Mouse (Mus musculus): Measurements from ENCODE around the gene Enpp5. TPM values are rescaled to one million over a fixed set of nuclear protein-coding genes. Genes with fewer than 3 reads are reported as not detected.
A peak's percentile ranks its signal among the peaks of the same experiment; 100 is the strongest.

Gene Enpp5
- polyA plus RNA-seq, 1 experiment from 2014 or later, result 14.3 TPM

DNA sequence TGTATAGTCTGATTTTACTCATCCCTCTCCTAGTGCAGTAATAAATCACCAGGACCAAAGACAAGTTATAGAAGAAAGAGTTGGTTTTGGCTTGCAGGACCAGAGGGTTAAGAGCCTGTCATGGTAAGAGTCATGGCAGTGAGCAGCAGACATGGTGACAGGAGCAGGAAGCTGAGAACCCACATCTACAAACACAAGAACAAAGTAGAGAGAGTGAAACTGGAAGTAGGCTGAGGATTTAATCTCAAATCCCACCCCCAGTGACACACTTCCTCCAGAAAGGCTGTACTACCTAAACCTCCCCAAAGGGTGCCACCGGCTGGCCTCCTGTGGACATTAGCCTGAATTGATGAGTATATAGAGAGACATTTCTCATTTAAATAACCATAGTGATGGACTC, 17.8 kb upstream of the Enpp5 start:
- Histone ChIP-seq H3K36me3 (no peaks in the 10 kb centered on the region), H3K27ac (0 out of 2 replicates have a peak overlapping the region, but pooled peaks have one; percentile 31), H3K9ac (replicated peaks) (no peak overlapping the region), H3K9me3 (no peaks in the 10 kb centered on the region), H3K4me1 (replicated peaks) (peaks cover 18% of the 10 kb centered on the region), H3K4me3 (replicated peaks) (no peak overlapping the region), H3K27me3 (no peaks in the 10 kb centered on the region), H3K4me2 (no peak overlapping the region)
- no peak for ATAC-seq (ENCODE audit: insufficient number of reproducible peaks, insufficient read depth, low FRiP score, low TSS enrichment, low read depth)
- WGBS, result 86% methylated on average over 1 of the region's 1 CpGs

GRCm38 (mm10) chr17:44061289-44061890, 17.2 kb upstream of the Enpp5 start:
- WGBS, result 49% methylated on average over 5 of the region's 5 CpGs

GRCm38 (mm10) chr17:44068876-44069275, 9.7 kb upstream of the Enpp5 start:
- 73% methylated on average over 6 of the region's 6 CpGs for WGBS
- no peaks in the 10 kb centered on the region for H3K36me3 ChIP-seq
- no peak overlapping the region for H3K4me2 ChIP-seq
- H3K27me3 ChIP-seq, result no peaks in the 10 kb centered on the region
- no peaks in the 10 kb centered on the region for H3K4me1 ChIP-seq (replicated peaks)
- H3K27ac ChIP-seq, result no peak overlapping the region
- H3K4me3 ChIP-seq (replicated peaks), result no peak overlapping the region
- H3K9me3 ChIP-seq, result no peaks in the 10 kb centered on the region; the same call in 1 of the 2 replicates
- no peak overlapping the region for H3K9ac ChIP-seq (replicated peaks)
- no peak for ATAC-seq (ENCODE audit: insufficient number of reproducible peaks, insufficient read depth, low FRiP score, low TSS enrichment, low read depth)

More at GRCm38 (mm10) chr17:44061289-44061890, 17.2 kb upstream of the Enpp5 start:
- no peak overlapping the region for H3K9ac ChIP-seq (replicated peaks)
- H3K4me2 ChIP-seq, result no peak overlapping the region
- H3K36me3 ChIP-seq, result no peaks in the 10 kb centered on the region
- peaks cover 18% of the 10 kb centered on the region for H3K4me1 ChIP-seq (replicated peaks)
- no peaks in the 10 kb centered on the region; the same call in 1 of the 2 replicates for H3K9me3 ChIP-seq
- H3K4me3 ChIP-seq (replicated peaks), result no peak overlapping the region
- no peaks in the 10 kb centered on the region for H3K27me3 ChIP-seq
- ATAC-seq (ENCODE audit: insufficient number of reproducible peaks, insufficient read depth, low FRiP score, low TSS enrichment, low read depth), result peak; percentile 71
- peak overlapping the region; percentile 41; the same call in 1 of the 2 replicates for H3K27ac ChIP-seq

DNA sequence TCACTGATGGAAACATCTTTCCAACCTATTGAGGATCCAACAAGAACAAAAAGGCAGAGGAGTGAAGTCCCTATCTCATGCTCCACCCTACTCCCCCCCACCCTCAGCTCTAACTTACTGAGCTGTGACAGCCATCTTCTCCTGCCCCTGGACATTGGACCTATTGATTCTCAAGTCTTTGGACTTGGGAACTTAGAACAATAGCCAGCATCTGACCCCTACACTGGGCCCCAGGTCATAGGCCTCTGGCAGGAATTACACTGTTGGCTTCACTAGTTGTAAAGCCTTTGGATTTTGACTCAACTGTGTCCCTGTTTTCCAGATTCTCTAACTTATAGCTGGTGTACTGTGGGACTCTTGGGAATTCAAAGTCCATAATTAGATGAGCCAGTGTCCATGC, 6.9 kb upstream of the Enpp5 start:
- Histone ChIP-seq H3K4me1 (replicated peaks) (no peaks in the 10 kb centered on the region), H3K4me3 (replicated peaks) (no peak overlapping the region), H3K27me3 (no peaks in the 10 kb centered on the region), H3K9me3 (no peaks in the 10 kb centered on the region), H3K27ac (no peak overlapping the region), H3K36me3 (no peaks in the 10 kb centered on the region), H3K9ac (replicated peaks) (no peak overlapping the region), H3K4me2 (no peak overlapping the region)
- ATAC-seq (ENCODE audit: insufficient number of reproducible peaks, insufficient read depth, low FRiP score, low TSS enrichment, low read depth), result no peak

DNA sequence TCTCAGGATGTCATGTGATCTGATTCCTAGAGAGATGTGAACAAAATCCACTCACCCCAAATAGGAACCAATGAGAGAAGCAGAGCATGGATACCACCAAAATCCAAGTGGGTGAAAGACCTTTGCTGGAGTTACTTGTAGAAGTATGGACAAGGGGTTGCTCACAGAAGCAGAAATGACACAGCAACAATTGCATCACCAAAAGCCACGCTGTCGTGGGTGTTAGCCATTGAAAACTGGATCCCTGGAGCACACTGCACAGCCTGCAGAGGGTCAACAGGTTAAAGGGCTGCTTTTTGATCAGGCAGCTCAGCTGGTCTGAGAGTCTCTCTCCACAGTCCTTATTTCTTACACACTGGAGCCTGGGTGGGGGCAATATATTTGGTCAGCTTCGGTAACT, 3.0 kb upstream of the Enpp5 start:
- no peak overlapping the region for H3K4me2 ChIP-seq
- no peak for ATAC-seq (ENCODE audit: insufficient number of reproducible peaks, insufficient read depth, low FRiP score, low TSS enrichment, low read depth)
- WGBS, result 84% methylated on average over 3 of the region's 3 CpGs
- no peak overlapping the region for H3K4me3 ChIP-seq (replicated peaks)
- no peak overlapping the region for H3K9ac ChIP-seq (replicated peaks)
- H3K36me3 ChIP-seq, result no peaks in the 10 kb centered on the region
- H3K27ac ChIP-seq, result no peak overlapping the region
- no peaks in the 10 kb centered on the region for H3K9me3 ChIP-seq
- no peaks in the 10 kb centered on the region for H3K27me3 ChIP-seq
- H3K4me1 ChIP-seq (replicated peaks), result no peaks in the 10 kb centered on the region

DNA sequence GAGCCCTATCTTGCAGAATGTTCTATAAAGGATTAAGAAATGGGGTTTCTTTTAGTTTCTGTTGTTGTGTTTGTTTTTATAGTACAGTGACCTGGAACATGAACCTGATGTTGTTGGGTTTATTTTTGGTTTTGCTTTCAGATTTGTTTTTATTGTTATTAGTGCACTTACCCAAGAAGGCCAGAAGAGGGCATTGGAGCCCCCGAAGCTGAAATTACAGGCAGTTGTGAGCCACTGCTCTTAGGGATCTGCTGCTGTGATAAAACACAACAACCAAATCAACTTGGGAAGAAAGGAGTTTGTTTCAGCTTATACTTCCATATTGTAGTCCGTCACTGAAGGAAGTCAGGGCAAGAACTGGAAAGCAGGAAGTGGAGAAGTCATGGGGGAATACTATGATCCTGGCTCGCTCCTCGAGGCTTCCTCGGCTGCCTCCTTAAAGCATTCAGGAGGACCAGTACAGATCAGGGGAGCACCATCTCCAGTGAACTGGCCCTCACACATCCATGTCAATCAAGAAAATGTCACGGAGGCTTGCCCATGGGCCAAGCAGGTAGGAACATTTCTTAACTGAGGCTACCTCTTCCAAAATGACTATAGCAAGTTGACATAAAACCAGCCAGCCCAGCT, 2.4 kb upstream of the Enpp5 start:
- no peak overlapping the region for H3K4me2 ChIP-seq
- no peaks in the 10 kb centered on the region for H3K9me3 ChIP-seq
- H3K27ac ChIP-seq, result no peak overlapping the region
- H3K9ac ChIP-seq (replicated peaks), result no peak overlapping the region
- H3K27me3 ChIP-seq, result no peaks in the 10 kb centered on the region
- H3K4me3 ChIP-seq (replicated peaks), result no peak overlapping the region
- H3K4me1 ChIP-seq (replicated peaks), result no peaks in the 10 kb centered on the region
- WGBS, result 52% methylated on average over 6 of the region's 6 CpGs
- no peak for ATAC-seq (ENCODE audit: insufficient number of reproducible peaks, insufficient read depth, low FRiP score, low TSS enrichment, low read depth)
- 0 out of 2 replicates have a peak, but pooled peaks cover 3% of the 10 kb centered on the region for H3K36me3 ChIP-seq

GRCm38 (mm10) chr17:44077146-44077842, 1.3 kb upstream of the Enpp5 start:
- H3K4me3 ChIP-seq (replicated peaks), result no peak overlapping the region
- no peak overlapping the region for H3K27ac ChIP-seq
- 86% methylated on average over 12 of the region's 12 CpGs for WGBS
- no peaks in the 10 kb centered on the region for H3K27me3 ChIP-seq
- 0 out of 2 replicates have a peak, but pooled peaks cover 5% of the 10 kb centered on the region for H3K36me3 ChIP-seq
- no peak overlapping the region for H3K9ac ChIP-seq (replicated peaks)
- H3K4me1 ChIP-seq (replicated peaks), result no peaks in the 10 kb centered on the region
- H3K9me3 ChIP-seq, result no peaks in the 10 kb centered on the region
- H3K4me2 ChIP-seq, result no peak overlapping the region
- no peak for ATAC-seq (ENCODE audit: insufficient number of reproducible peaks, insufficient read depth, low FRiP score, low TSS enrichment, low read depth)

DNA sequence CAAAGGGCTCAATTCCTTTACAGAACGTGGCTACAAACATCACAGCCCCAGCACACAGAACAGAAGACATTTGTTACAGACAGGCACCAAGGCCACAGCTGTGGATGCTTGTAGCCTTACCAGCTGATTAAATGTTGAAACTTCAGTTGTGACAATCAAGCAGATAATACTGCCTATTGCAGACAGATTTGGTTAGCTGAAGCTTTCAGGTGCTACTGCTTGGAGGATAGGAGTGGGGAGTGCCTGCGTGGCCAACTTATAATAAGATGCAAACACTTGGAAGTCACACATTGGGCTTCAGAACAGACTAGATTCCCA, 811 bp upstream of the Enpp5 start:
- Histone ChIP-seq H3K27ac (no peak overlapping the region), H3K27me3 (no peaks in the 10 kb centered on the region), H3K4me1 (replicated peaks) (no peaks in the 10 kb centered on the region), H3K36me3 (0 out of 2 replicates have a peak, but pooled peaks cover 5% of the 10 kb centered on the region), H3K4me3 (replicated peaks) (no peak overlapping the region), H3K9me3 (no peaks in the 10 kb centered on the region), H3K9ac (replicated peaks) (no peak overlapping the region), H3K4me2 (no peak overlapping the region)
- no peak for ATAC-seq (ENCODE audit: insufficient number of reproducible peaks, insufficient read depth, low FRiP score, low TSS enrichment, low read depth)
- WGBS, result 65% methylated on average over 2 of the region's 2 CpGs

DNA sequence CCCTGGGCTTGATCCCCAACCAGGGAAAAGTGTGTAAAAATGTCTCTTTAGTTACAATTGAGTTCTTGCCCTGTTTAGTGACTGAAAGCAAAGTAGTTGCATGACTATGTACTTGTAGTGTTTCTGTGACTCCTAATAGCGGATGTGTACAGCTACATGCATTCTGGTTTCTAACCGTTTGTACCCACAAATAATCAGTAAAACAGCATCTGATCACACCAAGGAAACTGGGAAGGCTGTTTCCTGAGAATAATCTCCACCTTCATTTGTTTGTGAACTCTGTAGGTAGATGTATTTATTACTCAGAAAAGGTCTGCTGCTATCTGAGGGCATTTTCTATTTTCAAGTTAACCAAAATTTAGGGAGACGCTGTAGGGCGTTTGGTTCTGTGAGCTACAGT, 4.5 kb downstream of the Enpp5 start:
- peaks cover 11% of the 10 kb centered on the region; the same call in 1 of the 2 replicates for H3K36me3 ChIP-seq
- no peaks in the 10 kb centered on the region for H3K4me1 ChIP-seq (replicated peaks)
- 0 out of 2 replicates have a peak, but pooled peaks cover 3% of the 10 kb centered on the region for H3K27me3 ChIP-seq
- no peak overlapping the region for H3K27ac ChIP-seq
- no peak overlapping the region for H3K9ac ChIP-seq (replicated peaks)
- H3K4me3 ChIP-seq (replicated peaks), result no peak overlapping the region
- 91% methylated on average over 4 of the region's 4 CpGs for WGBS
- no peak for ATAC-seq (ENCODE audit: insufficient number of reproducible peaks, insufficient read depth, low FRiP score, low TSS enrichment, low read depth)
- no peaks in the 10 kb centered on the region for H3K9me3 ChIP-seq
- H3K4me2 ChIP-seq, result no peak overlapping the region

- 0 out of 2 replicates have a peak, but pooled peaks cover 6% of the 10 kb centered on the region for H3K27me3 ChIP-seq
- peaks cover 6% of the 10 kb centered on the region; the same call in 1 of the 2 replicates for H3K36me3 ChIP-seq
- H3K9ac ChIP-seq (replicated peaks), result no peak overlapping the region
- H3K4me1 ChIP-seq (replicated peaks), result no peaks in the 10 kb centered on the region
- WGBS, result 95% methylated on average over 3 of the region's 3 CpGs
- no peaks in the 10 kb centered on the region for H3K9me3 ChIP-seq
- no peak overlapping the region for H3K27ac ChIP-seq
- no peak for ATAC-seq (ENCODE audit: insufficient number of reproducible peaks, insufficient read depth, low FRiP score, low TSS enrichment, low read depth)
- H3K4me2 ChIP-seq, result no peak overlapping the region
- H3K4me3 ChIP-seq (replicated peaks), result no peak overlapping the region
These were observed 9.6 kb downstream of the Enpp5 start for GRCm38 (mm10) chr17:44088226-44088625.

- H3K4me3 ChIP-seq (replicated peaks), result no peak overlapping the region
- no peaks in the 10 kb centered on the region for H3K4me1 ChIP-seq (replicated peaks)
- ATAC-seq (ENCODE audit: insufficient number of reproducible peaks, insufficient read depth, low FRiP score, low TSS enrichment, low read depth), result no peak
- H3K27ac ChIP-seq, result no peak overlapping the region
- 0 out of 2 replicates have a peak, but pooled peaks cover 2% of the 10 kb centered on the region for H3K27me3 ChIP-seq
- no peaks in the 10 kb centered on the region for H3K36me3 ChIP-seq
- WGBS, result 74% methylated on average over 2 of the region's 2 CpGs
- H3K9ac ChIP-seq (replicated peaks), result no peak overlapping the region
- no peaks in the 10 kb centered on the region for H3K9me3 ChIP-seq
- no peak overlapping the region for H3K4me2 ChIP-seq
These were observed 12.3 kb downstream of the Enpp5 start for GRCm38 (mm10) chr17:44090916-44091315.

Data from limb, embryonic 12.5 days (tissue).